Mouse (Mus musculus) intestine, postnatal 0 days (tissue): ENCODE measurements around the gene Plekha6. TPM values are rescaled to one million over a fixed set of nuclear protein-coding genes. Genes with fewer than 3 reads are reported as not detected.

Experiments used
- ATAC-seq: fragments of 200-750 bp; cut with Nextera tagmentation; 2 replicates; pipeline ENCODE4 v1.8.0; 2017; ENCODE audit warnings: mild to moderate bottlenecking, moderate TSS enrichment, moderate library complexity
- H3K27ac ChIP-seq: fragments of 300-500 bp; sonication (generic); 2 replicates; pipeline ENCODE4 v1.5.1; 2014; ENCODE audit warnings: mild to moderate bottlenecking, low read depth, low read length, moderate library complexity
- H3K27me3 ChIP-seq: fragments of 300-500 bp; sonication (generic); replicated peaks from 2 replicates; pipeline ENCODE4 v1.6.1; 2014; ENCODE audit warnings: low read length, mixed read lengths; ENCODE audit not compliant: control insufficient read depth, insufficient read depth
- H3K36me3 ChIP-seq: fragments of 300-500 bp; sonication (generic); 2 replicates; pipeline ENCODE4 v1.6.1; 2014; ENCODE audit warnings: mild to moderate bottlenecking, moderate library complexity; ENCODE audit not compliant: control insufficient read depth, insufficient read depth
- H3K4me1 ChIP-seq: fragments of 300-500 bp; sonication (generic); replicated peaks from 2 replicates; pipeline ENCODE4 v1.6.1; 2014; ENCODE audit warnings: antibody characterized with exemption, low read length, mixed read lengths; ENCODE audit not compliant: control insufficient read depth, insufficient read depth
- H3K4me2 ChIP-seq: fragments of 300-500 bp; sonication (generic); replicated peaks from 2 replicates; pipeline ENCODE4 v1.6.1; 2014; ENCODE audit warnings: low read depth, mild to moderate bottlenecking, moderate library complexity
- H3K4me3 ChIP-seq: fragments of 300-500 bp; sonication (generic); 2 replicates; pipeline ENCODE4 v1.5.1; 2014; ENCODE audit warnings: low read depth, low read length
- H3K9ac ChIP-seq: fragments of 300-500 bp; sonication (generic); 2 replicates; pipeline ENCODE4 v1.6.1; 2014; ENCODE audit warnings: mild to moderate bottlenecking, low read depth, low read length
- H3K9me3 ChIP-seq: fragments of 300-500 bp; sonication (generic); 2 replicates; pipeline ENCODE4 v1.6.1; 2016; ENCODE audit warnings: mixed run types; ENCODE audit not compliant: control insufficient read depth
- CTCF ChIP-seq: sonication (generic); IDR thresholded peaks from 2 replicates; pipeline ENCODE4 v1.5.1; 2016; ENCODE audit warnings: low read depth, mild to moderate bottlenecking, control low read depth, antibody characterized with exemption, moderate library complexity
- WGBS: fragments of 180-500 bp; shearing (Covaris S2); extraction: QIAGEN DNeasy Blood & Tissue Kit; methylation state at CpG from one replicate; pipeline ENCODE4 v1.1.7; 2014; 5-methylcytosine and 5-hydroxymethylcytosine counted together
- polyA plus RNA-seq: library from polyadenylated mRNA; unstranded; fragments of >200 nt; fragmentation: Nextera tagmentation; extraction: Ambion mirVana; gene quantifications from 2 replicates; pipeline ENCODE4 v1.2.1, GENCODE M21; 2015

Gene Plekha6
- polyA plus RNA-seq, 1 experiment from 2014 or later, result 7.5 TPM

- no peak for ATAC-seq
- Histone ChIP-seq H3K27me3 (no peaks in the 10 kb centered on the region), H3K4me2 (peak overlapping the region; percentile 57), H3K9me3 (no peaks in the 10 kb centered on the region), H3K9ac (no peak overlapping the region), H3K27ac (no peak overlapping the region), H3K36me3 (no peaks in the 10 kb centered on the region), H3K4me3 (no peak overlapping the region), H3K4me1 (peaks cover 7% of the 10 kb centered on the region; the same call in 1 of the 2 replicates)
- WGBS, result 60% methylated on average over 4 of the region's 4 CpGs
- TF ChIP-seq CTCF, result peak; percentile 63
Observed at GRCm38 (mm10) chr1:133311240-133311639, 147.2 kb downstream of the Plekha6 start.

- no peak for ATAC-seq
- H3K9ac ChIP-seq, result 0 out of 2 replicates have a peak overlapping the region, but pooled peaks have one; percentile 17
- no peak overlapping the region for H3K27ac ChIP-seq
- H3K36me3 ChIP-seq, result no peaks in the 10 kb centered on the region
- H3K27me3 ChIP-seq, result no peaks in the 10 kb centered on the region
- H3K4me3 ChIP-seq, result no peak overlapping the region
- H3K4me2 ChIP-seq, result peak overlapping the region; percentile 57
- peaks cover 7% of the 10 kb centered on the region; the same call in 1 of the 2 replicates for H3K4me1 ChIP-seq
- WGBS, result 54% methylated on average over 10 of the region's 10 CpGs
- no peak for TF ChIP-seq CTCF
- no peaks in the 10 kb centered on the region for H3K9me3 ChIP-seq
Observed at GRCm38 (mm10) chr1:133311946-133312345, 147.9 kb downstream of the Plekha6 start.

GRCm38 (mm10) chr1:133314364-133314763 is 150.4 kb downstream of the Plekha6 start:
- Histone ChIP-seq H3K36me3 (no peaks in the 10 kb centered on the region), H3K27ac (no peak overlapping the region), H3K4me2 (no peak overlapping the region), H3K27me3 (no peaks in the 10 kb centered on the region), H3K9me3 (no peaks in the 10 kb centered on the region), H3K4me1 (peaks cover 7% of the 10 kb centered on the region; the same call in 1 of the 2 replicates), H3K9ac (no peak overlapping the region), H3K4me3 (no peak overlapping the region)
- ATAC-seq, result no peak
- WGBS, result 28% methylated on average over 8 of the region's 8 CpGs
- peak; percentile 84 for TF ChIP-seq CTCF

- ATAC-seq, result no peak
- Histone ChIP-seq H3K27me3 (no peaks in the 10 kb centered on the region), H3K36me3 (no peaks in the 10 kb centered on the region), H3K4me3 (no peak overlapping the region), H3K4me2 (no peak overlapping the region), H3K9ac (no peak overlapping the region), H3K9me3 (no peaks in the 10 kb centered on the region), H3K4me1 (peaks cover 7% of the 10 kb centered on the region; the same call in 1 of the 2 replicates), H3K27ac (no peak overlapping the region)
- 84% methylated on average over 6 of the region's 6 CpGs for WGBS
- TF ChIP-seq CTCF, result no peak
Observed at GRCm38 (mm10) chr1:133315775-133316174, 151.8 kb downstream of the Plekha6 start.

- no peaks in the 10 kb centered on the region for H3K27me3 ChIP-seq
- no peak overlapping the region for H3K4me3 ChIP-seq
- H3K36me3 ChIP-seq, result 0 out of 2 replicates have a peak, but pooled peaks cover 5% of the 10 kb centered on the region
- 89% methylated on average over 4 of the region's 4 CpGs for WGBS
- H3K4me2 ChIP-seq, result no peak overlapping the region
- no peak overlapping the region for H3K9ac ChIP-seq
- H3K27ac ChIP-seq, result no peak overlapping the region
- peaks cover 6% of the 10 kb centered on the region; the same call in 1 of the 2 replicates for H3K4me1 ChIP-seq
- no peak for TF ChIP-seq CTCF
- no peak for ATAC-seq
- H3K9me3 ChIP-seq, result no peaks in the 10 kb centered on the region
Observed at GRCm38 (mm10) chr1:133316577-133316976, 152.6 kb downstream of the Plekha6 start.

GRCm38 (mm10) chr1:133317149-133317548 is 153.1 kb downstream of the Plekha6 start:
- 86% methylated on average over 1 of the region's 1 CpGs for WGBS
- H3K4me1 ChIP-seq, result no peaks in the 10 kb centered on the region; the same call in 1 of the 2 replicates
- H3K27me3 ChIP-seq, result no peaks in the 10 kb centered on the region
- no peak overlapping the region for H3K27ac ChIP-seq
- no peaks in the 10 kb centered on the region for H3K9me3 ChIP-seq
- TF ChIP-seq CTCF, result peak; percentile 66
- H3K4me3 ChIP-seq, result no peak overlapping the region
- H3K36me3 ChIP-seq, result 0 out of 2 replicates have a peak, but pooled peaks cover 9% of the 10 kb centered on the region
- no peak for ATAC-seq
- H3K4me2 ChIP-seq, result no peak overlapping the region
- H3K9ac ChIP-seq, result no peak overlapping the region
